Mouse (Mus musculus) heart, adult 2 months (tissue): ENCODE measurements around the gene Hspb9. TPM values are rescaled to one million over a fixed set of nuclear protein-coding genes. Genes with fewer than 3 reads are reported as not detected.
A peak's percentile ranks its signal among the peaks of the same experiment; 100 is the strongest.

Experiments
- DNase-seq, 2 experiments: peaks; one replicate each; pipeline ENCODE4 v3.0.0; 2021
- H3K27ac ChIP-seq: fragments of 200-600 bp; 2 replicates; pipeline ENCODE4 v1.8.1; 2022
- H3K27me3 ChIP-seq: fragments of 200-500 bp; 2 replicates; pipeline ENCODE4 v1.6.1; 2012; ENCODE audit warnings: mild to moderate bottlenecking, low read length, inconsistent platforms, mixed read lengths; ENCODE audit not compliant: control insufficient read depth, insufficient read depth
- H3K36me3 ChIP-seq: fragments of 200-500 bp; 2 replicates; pipeline ENCODE4 v1.6.1; 2012; ENCODE audit warnings: low read length, inconsistent platforms; ENCODE audit not compliant: control insufficient read depth, insufficient read depth
- H3K4me1 ChIP-seq: fragments of 200-500 bp; 2 replicates; pipeline ENCODE4 v1.6.1; 2011; ENCODE audit warnings: low read length; ENCODE audit not compliant: control insufficient read depth, insufficient read depth
- H3K4me3 ChIP-seq: fragments of 200-600 bp; 2 replicates; pipeline ENCODE4 v1.8.1; 2022
- H3K79me2 ChIP-seq: fragments of 200-500 bp; replicated peaks from 2 replicates; pipeline ENCODE4 v1.6.1; 2012; ENCODE audit warnings: mild to moderate bottlenecking, inconsistent platforms, low read length, moderate library complexity, mixed read lengths; ENCODE audit not compliant: control insufficient read depth, insufficient read depth
- H3K9ac ChIP-seq: fragments of 200-500 bp; 2 replicates; pipeline ENCODE4 v1.6.1; 2012; ENCODE audit warnings: low read depth, mild to moderate bottlenecking, control low read depth, inconsistent platforms, low read length, mixed read lengths
- CTCF ChIP-seq: fragments of 200-600 bp; IDR thresholded peaks from 2 replicates; pipeline ENCODE4 v1.8.1; 2022; ENCODE audit warnings: antibody characterized with exemption, mild to moderate bottlenecking, moderate library complexity
- EP300 ChIP-seq: fragments of 200-500 bp; IDR thresholded peaks from 2 replicates; pipeline ENCODE4 v1.6.1; 2011; ENCODE audit warnings: low read depth, low read length, control low read depth; ENCODE audit not compliant: insufficient read depth
- POLR2A ChIP-seq: fragments of 200-500 bp; IDR thresholded peaks from 2 replicates; pipeline ENCODE4 v1.6.1; 2011; ENCODE audit warnings: mild to moderate bottlenecking, low read depth, low read length, control low read depth; ENCODE audit not compliant: insufficient read depth
- WGBS: fragments of 180-500 bp; shearing (Covaris S2); methylation state at CpG from one replicate; pipeline ENCODE4 v1.1.7; 2018; 5-methylcytosine and 5-hydroxymethylcytosine counted together
- intact Hi-C: fragments of 180-260 bp; cut with DNase I; formaldehyde crosslinking; loops from one replicate; pipeline ENCODE4 v1.15.1; 2025
- polyA plus RNA-seq: library from polyadenylated mRNA; depleted of rRNA; stranded (reverse); fragments of >200 nt; gene quantifications from 2 replicates; pipeline ENCODE4 v1.2.3, GENCODE M21; 2012
- total RNA-seq, 2 experiments: library from RNA; stranded (reverse); gene quantifications; 2 replicates each; pipeline ENCODE4 v1.2.3; 2021

Hspb9 gene
- total and polyA plus RNA-seq, 3 experiments: 0.62 TPM; not detected in 2

DNA sequence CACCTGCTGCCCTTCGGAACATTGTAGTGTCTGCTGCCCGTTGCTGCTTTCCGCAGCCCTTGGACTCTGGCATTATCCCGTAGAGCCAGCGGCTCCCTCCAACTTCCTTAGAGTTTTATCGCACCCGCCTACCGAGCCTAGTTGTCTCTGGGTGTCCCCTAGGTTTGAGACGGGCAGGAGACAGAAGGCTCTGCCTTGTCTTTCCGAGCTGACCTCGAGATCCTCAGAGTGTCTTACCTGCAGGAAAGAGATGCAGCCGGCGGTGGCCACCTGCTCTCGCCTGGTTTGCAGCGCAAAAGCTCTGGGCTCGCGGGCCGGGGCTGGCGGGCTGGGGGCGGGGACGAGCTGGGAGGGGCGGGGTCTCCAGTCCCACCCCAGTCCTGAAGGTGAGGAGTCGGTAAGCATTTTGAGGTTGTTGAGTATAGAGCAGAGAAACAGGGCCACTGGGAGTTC, 21.5 kb upstream of the Hspb9 start, which contains the start of gene Zfp385c:
Gene Zfp385c, minus strand, starts transcription at position 292 of the 453 bp plus-strand sequence.
- no peak within 1 kb of the TSS for H3K9ac ChIP-seq
- no peaks in the 10 kb centered on the region; the same call in 1 of the 2 replicates for H3K4me1 ChIP-seq
- no peaks in the 10 kb centered on the region for H3K36me3 ChIP-seq
- H3K79me2 ChIP-seq: no peaks in the 10 kb centered on the region
- no peaks in the 10 kb centered on the region for H3K27me3 ChIP-seq
- H3K4me3 ChIP-seq: peak within 1 kb of the TSS; percentile 9; the same call in 1 of the 2 replicates
- intact Hi-C loops: no loop called here
- no peak for TF ChIP-seq POLR2A
- no peak for TF ChIP-seq EP300
- TF ChIP-seq CTCF: no peak
- DNase-seq: no peak
- H3K27ac ChIP-seq: no peak within 1 kb of the TSS
- 2% methylated on average over 23 of the region's 23 CpGs for WGBS

- no peaks in the 10 kb centered on the region for H3K79me2 ChIP-seq
- WGBS: 49% methylated on average over 5 of the region's 5 CpGs
- no peaks in the 10 kb centered on the region; the same call in 1 of the 2 replicates for H3K4me1 ChIP-seq
- H3K27me3 ChIP-seq: no peaks in the 10 kb centered on the region
- intact Hi-C loops: no loop called here
- DNase-seq: no peak
- H3K36me3 ChIP-seq: no peaks in the 10 kb centered on the region
- TF ChIP-seq POLR2A: no peak
- TF ChIP-seq EP300: no peak
- no peak for TF ChIP-seq CTCF
- no peak overlapping the region for H3K4me3 ChIP-seq
- no peak overlapping the region for H3K27ac ChIP-seq
- no peak overlapping the region for H3K9ac ChIP-seq
These were observed 20.5 kb upstream of the Hspb9 start for GRCm38 (mm10) chr11:100693154-100693553.

GRCm38 (mm10) chr11:100694926-100695325, 18.7 kb upstream of the Hspb9 start:
- intact Hi-C loops: loop anchor here (1.0 to 5.0 kb wide), 3 partner anchors 68 to 268 kb away; no protein-coding TSS in a partner anchor
- TF ChIP-seq EP300 (peak; percentile 75; the same call in 1 of the 2 replicates), POLR2A (no peak), CTCF (no peak; the same call in 1 of the 2 replicates)
- H3K4me3 ChIP-seq: no peak overlapping the region
- H3K36me3 ChIP-seq: no peaks in the 10 kb centered on the region
- H3K79me2 ChIP-seq: no peaks in the 10 kb centered on the region
- no peaks in the 10 kb centered on the region; the same call in 1 of the 2 replicates for H3K4me1 ChIP-seq
- peak; percentile 66 to 87 for DNase-seq
- H3K9ac ChIP-seq: no peak overlapping the region
- no peaks in the 10 kb centered on the region for H3K27me3 ChIP-seq
- WGBS: 24% methylated on average over 5 of the region's 5 CpGs
- no peak overlapping the region for H3K27ac ChIP-seq

GRCm38 (mm10) chr11:100697921-100698320, 15.7 kb upstream of the Hspb9 start:
- no peaks in the 10 kb centered on the region for H3K27me3 ChIP-seq
- no peak overlapping the region for H3K27ac ChIP-seq
- no peak overlapping the region for H3K4me3 ChIP-seq
- no peak for DNase-seq
- 77% methylated on average over 7 of the region's 7 CpGs for WGBS
- H3K9ac ChIP-seq: no peak overlapping the region
- H3K79me2 ChIP-seq: no peaks in the 10 kb centered on the region
- no peaks in the 10 kb centered on the region; the same call in 1 of the 2 replicates for H3K4me1 ChIP-seq
- H3K36me3 ChIP-seq: no peaks in the 10 kb centered on the region
- intact Hi-C loops: loop anchor here (5.0 kb wide), 1 partner anchor 271 kb away; no protein-coding TSS in a partner anchor
- no peak for TF ChIP-seq EP300
- TF ChIP-seq POLR2A: no peak
- no peak for TF ChIP-seq CTCF

DNA sequence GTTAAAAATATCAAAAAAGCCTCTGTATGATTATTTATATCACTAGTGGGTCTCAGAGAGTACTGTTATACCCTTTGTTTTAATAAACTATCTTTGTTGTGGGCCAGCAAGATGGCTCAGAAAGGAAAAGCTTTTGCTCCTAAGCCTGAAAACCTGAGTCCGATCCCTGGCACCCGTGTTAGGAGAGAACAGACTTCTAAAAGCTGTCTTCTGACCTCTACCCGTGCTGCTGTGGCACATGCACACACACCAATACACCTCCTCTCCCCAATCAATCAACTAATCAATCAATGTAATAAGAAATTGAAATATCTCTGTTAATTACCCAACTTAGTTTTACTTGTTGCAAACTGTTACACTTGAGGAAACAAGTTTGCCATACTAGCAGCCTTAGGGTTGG, 12.9 kb upstream of the Hspb9 start:
- Histone ChIP-seq H3K9ac (no peak overlapping the region), H3K4me3 (no peak overlapping the region), H3K27me3 (no peaks in the 10 kb centered on the region), H3K4me1 (peaks cover 8% of the 10 kb centered on the region), H3K27ac (no peak overlapping the region), H3K79me2 (no peaks in the 10 kb centered on the region), H3K36me3 (no peaks in the 10 kb centered on the region)
- intact Hi-C loops: no loop called here
- 83% methylated on average over 3 of the region's 3 CpGs for WGBS
- DNase-seq: no peak
- TF ChIP-seq EP300 (no peak), CTCF (no peak), POLR2A (no peak)

DNA sequence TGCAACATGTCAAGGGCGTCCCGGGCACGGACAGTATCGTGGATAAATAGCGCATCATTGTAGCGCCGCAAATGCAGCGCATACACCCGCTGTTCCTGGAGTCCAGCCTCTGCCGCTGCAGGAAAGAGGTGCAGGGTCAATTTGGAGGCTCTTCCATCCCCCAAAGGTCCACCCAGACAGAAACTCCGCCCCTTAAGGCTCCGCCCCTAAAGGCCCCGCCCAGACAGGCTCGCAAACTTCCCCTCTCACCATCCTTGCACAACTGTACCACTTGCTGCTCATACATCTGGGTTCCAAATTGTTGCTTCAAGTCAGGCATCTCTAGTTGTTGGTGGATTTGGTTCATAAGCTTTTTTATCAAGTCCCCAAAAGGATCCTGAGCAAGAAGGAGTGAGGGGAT, 12.3 kb upstream of the Hspb9 start:
- no peak overlapping the region for H3K9ac ChIP-seq
- WGBS: 21% methylated on average over 14 of the region's 14 CpGs

More for the DNA sequence above, 12.3 kb upstream of the Hspb9 start:
- Histone ChIP-seq H3K4me1 (peaks cover 8% of the 10 kb centered on the region), H3K27me3 (no peaks in the 10 kb centered on the region), H3K36me3 (no peaks in the 10 kb centered on the region), H3K27ac (no peak overlapping the region), H3K79me2 (no peaks in the 10 kb centered on the region), H3K4me3 (no peak overlapping the region)
- DNase-seq: peak; percentile 75 to 79
- TF ChIP-seq EP300 (no peak), CTCF (no peak), POLR2A (0 out of 2 replicates have a peak, but pooled peaks have one; percentile 38)
- intact Hi-C loops: no loop called here
